Mouse (Mus musculus): Measurements from ENCODE around the gene Nos2.
"Not testable (repeated sequence)": the region's sequence is repeated elsewhere in the genome, so short reads cannot be mapped to it uniquely, and the experiment has no call there.

Gene Nos2

DNA sequence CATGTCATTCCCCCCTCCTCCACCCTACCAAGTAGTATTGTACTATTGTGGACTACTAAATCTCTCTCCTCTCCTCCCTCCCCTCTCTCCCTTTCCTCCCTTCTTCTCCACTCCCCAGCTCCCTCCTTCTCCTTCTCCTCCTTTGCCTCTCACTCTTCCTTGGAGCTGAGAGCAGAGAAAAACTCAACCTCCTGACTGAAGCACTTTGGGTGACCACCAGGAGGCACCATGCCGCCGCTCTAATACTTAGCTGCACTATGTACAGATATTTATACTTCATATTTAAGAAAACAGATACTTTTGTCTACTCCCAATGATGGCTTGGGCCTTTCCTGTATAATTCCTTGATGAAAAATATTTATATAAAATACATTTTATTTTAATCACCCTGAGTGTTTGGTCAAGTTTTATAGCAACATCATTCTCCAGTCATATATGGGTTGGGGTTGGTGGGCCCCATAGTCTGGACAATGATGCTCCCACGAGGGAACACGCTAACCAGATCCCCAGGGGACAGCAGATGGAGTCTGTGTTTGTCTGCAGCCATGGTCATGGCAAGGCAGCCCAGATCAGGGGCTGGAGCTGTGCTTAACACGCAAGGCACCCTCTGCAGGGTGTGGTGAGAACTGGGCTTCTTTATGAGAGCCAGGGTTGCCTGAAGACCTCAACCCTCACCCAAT lies 39.4 kb downstream of the Nos2 start:
- no peak for DNase-seq (ENCODE audit: low spot score)

DNA sequence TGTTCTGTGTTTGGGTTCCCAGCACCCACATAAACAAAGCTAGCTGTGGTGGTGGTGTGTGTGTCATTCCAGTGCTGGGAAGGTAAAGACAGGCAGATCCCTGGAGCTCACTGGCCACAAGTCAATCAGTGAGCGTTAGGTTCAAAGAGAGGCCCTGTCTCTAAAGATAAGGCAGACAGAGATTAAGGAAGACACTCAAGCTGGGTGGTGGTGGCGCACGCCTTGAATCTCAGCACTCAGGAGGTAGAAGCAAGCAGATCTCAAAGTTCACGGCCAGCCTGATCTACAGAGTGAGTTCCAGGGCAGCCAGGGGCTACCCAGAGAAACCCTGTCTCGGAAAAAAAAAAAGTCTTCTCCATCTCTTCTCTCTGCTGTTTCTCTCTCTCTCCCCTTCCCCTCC lies 40.6 kb downstream of the Nos2 start:
- no peak for DNase-seq (ENCODE audit: low spot score)

DNA sequence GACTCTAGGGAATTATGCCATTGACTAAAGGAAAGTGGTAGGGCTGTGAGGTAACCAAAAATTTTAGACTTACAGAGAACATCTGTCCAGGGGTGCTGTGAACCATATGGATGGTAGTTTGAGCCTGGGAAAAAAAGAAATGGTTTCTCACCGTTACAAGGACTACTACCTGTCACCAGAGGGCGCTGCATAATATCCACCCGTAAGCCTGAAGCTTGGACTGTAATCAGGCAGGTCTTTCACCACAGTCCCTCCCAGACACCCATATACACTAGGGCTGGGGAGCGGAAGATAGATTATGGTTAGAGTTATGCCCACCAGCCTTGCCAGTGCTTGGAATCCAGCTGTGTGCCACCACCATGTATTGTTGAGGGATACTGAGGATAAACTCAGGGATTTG lies 46.8 kb downstream of the Nos2 start:
- no peak for DNase-seq (ENCODE audit: low spot score)

DNA sequence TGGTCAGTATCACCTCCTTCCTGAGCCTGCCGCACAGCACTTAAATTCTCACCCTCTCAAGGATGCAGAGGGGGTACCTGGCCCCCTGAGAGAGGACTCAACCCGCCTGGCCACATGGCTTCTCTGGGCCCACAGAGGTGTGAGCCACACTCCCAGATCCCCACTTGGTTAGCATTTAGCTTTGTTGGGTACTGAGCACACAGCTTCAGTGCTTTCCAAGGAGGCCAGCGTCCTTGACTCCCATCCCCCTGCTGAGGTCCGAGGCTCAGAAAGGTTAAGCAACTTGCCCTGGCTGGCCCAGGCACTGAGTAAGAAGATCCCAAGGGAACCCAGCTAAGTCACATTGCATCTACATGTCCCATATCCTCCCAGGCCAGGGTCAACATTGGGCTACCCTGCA lies 47.5 kb downstream of the Nos2 start:
- no peak for DNase-seq (ENCODE audit: low spot score)

DNA sequence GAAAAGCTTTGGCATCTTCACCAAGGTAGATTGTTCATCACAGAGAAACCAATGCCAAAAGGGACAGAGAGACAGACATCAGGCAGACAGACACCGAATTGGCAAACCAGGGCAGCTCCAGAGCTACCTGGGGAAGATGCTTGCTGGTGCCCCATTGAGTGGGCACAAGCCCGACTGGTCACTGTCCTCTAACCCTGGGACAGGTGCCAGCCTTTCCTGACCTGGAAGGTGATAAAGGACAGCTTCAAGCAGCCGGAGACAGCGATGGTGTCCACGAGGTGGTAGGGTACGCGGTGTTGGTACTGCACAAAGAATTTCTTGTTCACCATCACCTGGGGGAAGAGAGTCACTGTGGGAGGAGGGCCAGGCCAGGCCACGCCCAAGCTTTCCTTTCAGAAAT lies 50.5 kb downstream of the Nos2 start:
- no peak for DNase-seq (ENCODE audit: low spot score)

DNA sequence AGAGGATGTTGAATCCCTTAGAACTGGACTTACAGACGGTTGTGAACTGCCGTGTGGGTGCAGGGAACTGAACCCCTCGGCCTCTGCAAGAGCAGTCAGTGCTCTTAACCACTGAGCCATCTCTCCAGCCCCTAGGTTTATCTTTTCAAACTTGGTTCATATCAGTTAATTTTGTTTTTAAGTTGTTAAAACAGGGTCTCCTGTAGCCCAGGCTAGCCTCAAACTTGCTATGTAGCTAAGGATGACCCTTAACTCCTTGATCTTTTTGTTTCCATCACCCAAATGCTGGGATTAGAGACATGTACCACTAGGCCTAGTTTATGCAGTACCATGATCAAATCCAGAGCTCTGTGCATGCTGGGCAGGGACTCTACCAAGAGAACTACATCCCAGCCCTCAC lies 51.2 kb downstream of the Nos2 start:
- DNase-seq (ENCODE audit: low spot score) = no peak

DNA sequence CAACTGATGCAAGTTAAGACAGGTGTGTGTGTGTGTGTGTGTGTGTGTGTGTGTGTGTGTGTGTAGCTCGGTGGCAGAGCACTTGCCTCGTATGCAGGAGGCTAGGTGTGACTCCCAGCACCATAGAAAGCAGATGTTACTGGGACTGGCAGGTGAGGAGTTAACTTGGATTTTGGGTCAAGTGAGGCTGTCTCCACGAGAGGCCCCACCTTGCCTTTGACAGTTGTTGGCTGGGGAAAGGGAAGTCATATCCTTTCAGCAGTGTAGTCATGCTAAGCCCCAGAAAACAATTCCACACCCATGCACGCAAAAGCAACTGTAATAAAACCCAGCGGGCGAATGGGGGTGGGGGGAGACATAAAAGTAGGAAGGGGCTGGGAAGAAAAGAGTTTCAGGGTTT lies 51.7 kb downstream of the Nos2 start:
- DNase-seq (ENCODE audit: low spot score) = no peak

DNA sequence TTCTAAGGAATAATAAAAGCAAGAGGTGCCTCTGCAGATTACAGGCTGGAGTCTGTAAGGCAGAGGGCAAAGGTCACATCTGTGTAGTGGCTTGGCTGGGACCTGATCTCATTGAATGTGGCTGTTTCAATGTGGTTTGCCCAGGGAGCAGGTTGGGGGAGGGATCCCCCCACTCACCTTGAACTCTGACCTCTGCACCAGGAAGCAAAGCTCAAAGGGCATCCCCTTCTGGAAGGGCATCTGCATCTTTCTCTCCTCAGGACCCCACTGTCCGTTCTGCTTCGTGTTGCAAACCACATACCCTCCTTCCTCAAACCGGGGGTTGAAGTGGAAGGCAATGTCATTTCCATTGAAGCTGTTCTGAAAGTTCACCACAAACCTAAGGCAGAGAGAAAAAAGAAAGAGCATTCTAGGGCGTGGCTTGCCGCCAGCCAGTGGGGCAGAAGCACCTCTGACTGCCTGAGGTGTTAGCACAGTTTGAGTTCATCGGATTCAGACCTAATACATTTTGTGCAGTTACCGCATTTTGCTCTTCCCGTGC lies 52.3 kb downstream of the Nos2 start:
- DNase-seq (ENCODE audit: low spot score) = no peak

DNA sequence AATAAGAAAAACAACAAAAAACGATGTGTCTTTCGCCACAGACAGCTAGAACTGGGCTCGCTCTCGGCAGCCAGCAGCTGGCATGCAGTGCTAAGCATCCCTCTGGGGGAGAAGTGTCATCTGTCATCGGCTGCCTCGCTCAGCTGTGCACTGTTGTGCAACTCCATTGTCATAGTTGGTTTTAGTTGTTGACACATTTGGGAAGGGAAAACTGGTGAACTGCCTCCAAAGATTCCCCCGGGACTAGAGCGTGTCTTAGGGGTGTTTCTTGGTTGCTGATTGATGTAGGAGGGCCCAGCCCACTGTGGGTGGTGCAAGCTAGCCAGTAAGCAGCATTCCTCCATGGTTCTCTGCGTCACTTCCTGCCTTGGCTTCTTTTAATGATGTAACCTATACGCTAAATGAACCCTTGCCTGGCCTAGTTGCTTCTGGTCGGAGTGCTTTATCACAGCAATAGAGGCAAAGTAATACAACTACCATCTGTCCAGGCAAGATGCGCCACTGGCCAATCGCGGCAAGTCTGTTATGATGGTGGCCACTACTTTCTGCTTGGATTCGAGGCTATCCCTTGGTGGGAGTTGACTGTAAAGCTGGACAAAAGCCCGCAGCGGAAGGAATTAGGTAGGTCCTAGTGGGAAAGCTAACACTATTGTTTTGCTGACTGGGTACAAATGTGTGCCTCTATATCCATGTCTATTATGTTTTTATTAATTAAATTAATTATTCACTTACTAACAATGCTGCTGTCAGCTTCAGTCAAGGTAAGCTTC lies 53.0 kb downstream of the Nos2 start:
- no peak for DNase-seq (ENCODE audit: low spot score)

DNA sequence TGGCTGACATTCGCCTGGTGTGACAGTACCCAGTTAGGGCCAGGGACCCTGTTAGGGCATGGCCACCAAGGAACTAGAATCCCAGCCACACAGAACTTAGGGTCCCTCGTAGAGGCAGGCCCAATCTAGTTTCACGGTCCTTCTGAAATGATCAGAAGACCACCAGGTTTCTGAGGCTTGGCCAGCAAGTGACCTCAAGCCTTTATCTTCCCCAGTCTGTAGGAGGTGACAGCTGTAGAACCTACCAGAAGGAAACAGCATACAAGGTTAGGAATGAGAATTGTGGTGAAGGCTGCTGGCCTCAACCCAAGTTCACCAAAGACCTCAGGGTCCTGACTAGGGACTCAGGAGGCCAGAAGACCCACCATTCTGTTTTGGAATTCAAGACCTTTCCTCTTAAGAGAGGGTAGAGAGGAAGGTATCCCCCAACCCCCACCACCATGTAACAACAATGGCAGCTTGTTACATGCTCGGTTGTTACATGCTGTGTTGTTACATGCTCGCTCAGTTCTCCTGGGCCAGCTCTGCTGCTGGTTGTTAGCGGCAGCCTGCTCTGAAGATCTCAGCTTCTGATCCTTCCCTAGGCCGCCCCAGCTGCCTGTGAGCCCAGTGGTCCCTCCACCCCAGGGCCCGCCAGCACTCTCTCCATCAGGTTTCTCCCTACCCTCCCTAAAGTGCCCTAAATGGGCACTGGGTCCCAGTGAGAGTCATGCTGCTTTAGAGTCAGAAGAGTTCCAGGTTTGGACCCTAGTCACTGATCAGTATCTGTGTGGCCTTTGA lies 56.3 kb downstream of the Nos2 start:
- no peak for DNase-seq (ENCODE audit: low spot score)

DNA sequence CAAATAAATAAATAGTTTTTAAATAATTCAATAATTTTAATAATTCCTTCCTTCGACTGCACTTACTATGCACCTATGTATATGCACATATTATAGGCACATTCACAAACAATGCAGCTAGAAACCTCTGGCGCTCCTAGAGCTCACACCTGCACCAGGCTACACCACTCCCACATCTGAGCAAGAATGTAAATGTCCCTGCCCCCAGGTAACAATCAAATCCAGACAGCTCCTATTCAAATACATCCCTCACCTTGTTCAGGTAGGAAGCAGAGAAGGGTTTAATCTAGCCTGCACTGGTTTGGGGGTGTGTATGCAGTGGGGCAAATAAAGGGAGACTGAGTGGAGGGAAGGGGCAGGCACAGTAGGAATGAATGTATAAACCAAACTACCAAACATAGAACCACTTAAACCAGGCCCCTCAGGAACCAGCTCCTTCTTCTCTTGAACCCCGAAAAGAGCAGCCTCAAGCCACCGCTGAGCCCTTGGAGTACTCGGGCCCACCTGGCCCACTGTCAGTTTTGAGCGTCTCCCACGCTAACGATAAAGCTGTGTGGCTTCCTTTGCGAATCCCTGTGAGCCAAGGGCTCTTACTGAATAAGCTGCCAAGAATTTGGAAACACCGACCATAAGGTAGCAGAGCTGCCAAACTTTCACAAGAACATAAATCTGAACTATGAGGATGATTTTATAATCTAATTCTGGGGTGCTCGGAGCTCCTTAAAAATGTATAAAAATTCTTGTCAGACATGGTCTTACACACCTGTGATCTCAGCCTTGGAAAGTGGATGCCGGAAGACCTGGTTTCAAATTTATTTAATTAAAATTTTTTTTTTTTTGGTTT lies 57.8 kb downstream of the Nos2 start:
- DNase-seq (ENCODE audit: low spot score) = no peak

DNA sequence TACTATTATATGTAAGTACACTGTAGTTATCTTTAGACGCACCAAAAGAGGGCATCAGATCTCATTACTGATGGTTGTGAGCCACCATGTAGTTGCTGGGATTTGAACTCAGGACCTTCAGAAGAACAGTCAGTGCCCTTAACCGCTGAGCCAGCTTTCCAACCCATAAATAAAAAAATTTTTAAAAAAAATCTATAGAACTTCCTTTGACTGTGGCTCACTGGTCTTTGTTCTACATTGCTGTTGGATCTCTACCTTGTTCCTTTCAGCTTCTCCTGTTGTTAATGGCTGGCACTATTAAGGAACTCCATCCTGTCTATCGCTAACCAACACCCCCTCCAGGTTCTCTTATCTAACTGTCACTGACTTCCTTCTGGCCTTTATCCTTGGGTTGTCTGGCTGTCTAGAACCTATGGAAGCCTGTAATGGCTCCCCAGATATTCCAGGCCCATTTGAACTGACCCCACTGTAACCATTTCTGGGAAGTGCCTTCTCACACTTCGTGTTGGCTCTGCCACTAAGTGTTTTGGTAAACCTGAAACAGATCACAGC lies 59.6 kb downstream of the Nos2 start:
- DNase-seq (ENCODE audit: low spot score) = no peak

DNA sequence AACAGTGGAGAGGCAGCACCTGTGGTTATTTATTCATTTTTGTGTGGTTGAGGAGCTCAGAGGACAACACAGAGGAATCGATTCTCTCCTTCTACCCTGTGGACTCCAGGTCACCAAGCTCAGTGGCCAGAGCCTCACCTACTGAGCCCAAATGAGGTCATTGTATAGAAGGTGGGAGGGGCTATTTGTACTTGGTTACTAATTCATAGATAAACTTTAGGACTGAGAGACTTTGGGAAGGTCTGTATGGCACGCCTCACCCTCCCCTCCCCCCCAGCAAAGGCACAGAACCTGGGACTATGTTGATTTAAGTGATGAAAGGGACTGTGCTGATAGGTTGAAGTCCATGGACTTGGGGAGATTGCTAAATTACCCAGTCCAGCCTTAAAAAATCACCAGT lies 61.5 kb downstream of the Nos2 start:
- no peak for DNase-seq (ENCODE audit: low spot score)

DNA sequence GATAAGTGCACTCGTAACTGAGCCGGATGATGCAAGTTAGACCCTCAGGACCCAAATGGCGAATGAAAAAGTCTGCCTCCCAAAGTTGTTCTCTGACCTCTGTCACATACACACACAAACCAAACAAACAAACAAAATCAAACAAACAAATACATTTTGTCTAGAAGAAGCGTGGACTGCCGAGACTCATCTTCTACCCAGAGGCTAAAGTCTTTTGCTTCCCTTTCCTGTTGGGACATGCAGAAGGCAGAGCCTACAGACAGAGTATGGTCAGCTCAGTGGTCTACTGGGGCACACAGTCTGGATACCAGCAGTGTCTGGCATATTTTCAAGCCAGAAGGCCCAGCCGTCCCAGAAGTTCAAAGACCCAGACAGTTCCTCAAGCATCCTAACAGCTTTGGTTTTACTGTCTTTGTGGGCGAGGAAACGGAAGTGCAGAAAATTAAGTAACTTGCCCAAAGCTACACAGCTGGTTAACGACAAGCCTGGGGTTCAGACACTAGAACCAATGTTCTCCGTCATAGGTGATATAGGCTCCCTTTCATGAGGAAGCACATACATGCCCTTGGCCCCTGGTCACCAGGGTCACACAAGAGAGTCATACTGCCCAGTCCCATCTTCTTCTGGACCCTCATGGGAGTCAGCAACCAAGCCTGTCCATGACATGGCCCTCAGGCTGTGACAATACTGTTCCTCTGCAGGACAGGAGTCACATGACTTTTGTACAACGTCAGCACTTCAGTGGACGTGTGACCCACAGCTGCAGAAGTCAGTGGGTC lies 62.1 kb downstream of the Nos2 start:
- no peak for DNase-seq (ENCODE audit: low spot score)

DNA sequence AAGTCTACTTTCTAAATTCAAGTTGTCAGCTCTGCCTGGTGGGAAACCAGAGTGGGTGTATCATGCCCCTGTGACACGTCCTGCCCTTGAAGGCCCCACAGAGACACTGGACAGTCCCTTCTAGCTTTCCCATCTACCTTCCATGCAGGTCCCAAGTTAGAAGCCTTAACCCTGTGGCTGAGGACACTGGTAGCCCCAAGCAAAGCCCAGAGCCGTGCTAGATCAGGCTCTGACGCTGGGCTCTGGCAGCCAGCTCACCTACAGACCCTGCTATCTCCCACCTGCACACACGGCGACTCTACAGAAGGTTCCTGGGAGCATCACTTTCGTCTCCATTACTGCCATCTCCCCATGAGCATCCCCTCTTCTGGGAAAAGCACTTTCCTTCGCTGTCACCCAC lies 63.0 kb downstream of the Nos2 start:
- DNase-seq (ENCODE audit: low spot score) = no peak

DNA sequence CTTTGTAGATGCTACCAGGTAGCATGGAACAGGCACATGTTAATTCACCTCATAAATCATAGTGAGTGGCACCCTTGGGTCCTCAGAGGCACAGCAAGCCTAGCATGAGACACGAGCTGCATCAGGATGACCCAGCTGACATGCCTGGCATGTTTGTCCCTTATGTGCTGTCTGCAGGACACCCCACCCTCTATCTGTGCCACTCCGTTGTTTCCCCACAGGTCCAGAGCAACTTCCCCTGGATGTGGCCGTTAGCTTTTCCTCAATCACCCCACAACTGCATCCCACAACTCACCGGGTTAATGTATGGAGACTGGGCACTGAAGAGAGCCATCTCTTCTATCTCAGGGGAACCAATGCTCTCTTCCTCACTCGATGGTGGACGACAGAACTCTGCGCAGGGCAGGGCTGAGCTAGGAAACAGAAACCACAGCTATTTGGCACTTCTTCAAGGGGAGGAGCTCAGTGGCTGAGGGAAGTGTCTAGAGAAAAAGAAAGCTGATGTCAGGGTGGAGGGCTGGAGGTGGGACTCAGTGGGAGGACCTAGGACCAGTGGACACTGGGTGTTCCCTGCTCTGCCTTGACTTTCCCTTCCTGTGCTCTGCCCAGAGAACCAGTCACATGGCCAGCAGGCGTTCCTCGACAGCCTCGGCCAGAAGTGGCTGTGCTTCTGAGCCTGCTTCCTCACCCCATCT lies 64.0 kb downstream of the Nos2 start, which contains the start of gene Lgals9:
TSS of gene Lgals9 (minus strand) at position 464 of the 695 bp plus-strand sequence.
- no peak for DNase-seq (ENCODE audit: low spot score)

DNA sequence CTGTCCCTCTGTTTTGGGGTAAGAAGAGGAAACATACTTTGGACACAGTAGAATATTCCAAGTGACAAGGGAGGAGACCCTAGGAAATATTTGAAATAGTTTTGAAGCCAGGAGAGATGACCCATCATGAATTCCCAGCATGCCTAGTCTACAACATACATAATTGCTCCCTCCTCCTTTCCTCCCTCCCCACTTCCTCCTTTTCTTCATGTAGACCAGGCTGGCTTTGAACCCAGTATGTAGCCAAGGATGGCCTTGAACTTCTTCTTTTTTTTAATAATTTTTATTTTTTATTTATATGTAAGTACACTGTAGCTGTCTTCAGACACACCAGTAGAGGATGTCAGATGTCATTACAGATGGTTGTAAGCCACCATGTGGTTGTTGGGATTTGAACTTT lies 64.9 kb downstream of the Nos2 start:
- DNase-seq (ENCODE audit: low spot score) = no peak

DNA sequence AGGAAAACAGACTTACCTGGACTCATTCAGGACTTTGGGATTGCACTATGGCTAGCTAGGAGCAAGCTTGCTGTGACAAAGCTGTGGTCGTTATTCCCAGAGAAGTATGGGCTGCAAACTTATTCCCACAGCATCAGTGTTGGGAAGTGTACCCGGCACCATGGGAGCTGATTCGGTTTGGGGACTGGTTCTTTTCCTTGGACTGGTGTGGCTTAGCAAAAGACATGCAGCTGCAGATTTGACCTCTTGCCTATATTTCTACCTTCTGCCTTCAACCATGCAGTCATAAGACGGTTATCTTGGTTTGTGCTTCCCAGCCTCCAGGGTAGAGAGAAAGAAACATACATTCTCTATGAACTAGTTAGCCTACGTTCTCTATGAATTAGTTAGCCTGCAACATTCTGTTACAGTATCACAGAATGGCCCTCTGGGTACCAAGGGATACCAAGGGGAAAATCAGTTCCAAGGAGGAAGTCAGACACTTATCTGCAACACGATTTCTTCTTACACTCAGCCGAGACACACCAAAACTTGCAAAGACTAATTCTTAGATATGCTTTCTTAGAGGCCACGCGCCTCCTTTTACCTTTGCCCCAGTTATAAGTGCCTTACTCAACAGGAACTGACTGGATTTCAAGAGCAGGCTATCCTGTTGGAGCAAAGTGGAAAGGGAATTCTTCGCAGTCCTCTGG lies 65.9 kb downstream of the Nos2 start:
- DNase-seq (ENCODE audit: low spot score) = no peak

DNA sequence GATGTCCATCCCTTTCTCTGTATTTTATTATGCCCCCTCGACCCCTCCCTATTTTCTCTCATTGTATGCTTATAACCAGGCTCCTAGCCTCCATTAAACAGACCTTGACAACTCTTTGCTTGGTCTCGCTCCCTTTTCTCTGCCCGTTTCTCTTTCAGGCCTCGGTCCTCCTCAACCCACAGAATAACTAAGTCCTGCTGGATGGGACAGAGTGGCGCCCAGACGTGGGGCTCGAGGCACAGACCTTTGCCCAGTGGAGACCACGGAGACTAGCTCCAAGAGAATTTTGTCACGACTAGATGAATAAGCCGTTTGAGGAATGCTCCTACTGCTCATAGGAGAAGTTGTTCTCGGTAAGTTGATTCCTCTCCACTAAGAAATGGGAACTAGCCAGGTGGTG lies 68.6 kb downstream of the Nos2 start:
- not testable (repeated sequence) for DNase-seq (ENCODE audit: low spot score)

Measured in layer of hippocampus, adult 9-10 months (tissue).